Mouse (Mus musculus): Measurements from ENCODE around the gene Spsb2.
"Not testable (repeated sequence)": the region's sequence is repeated elsewhere in the genome, so short reads cannot be mapped to it uniquely, and the experiment has no call there.

Gene Spsb2

GRCm38 (mm10) chr6:124803061-124803460 is 5.4 kb upstream of the Spsb2 start:
- DNase-seq (ENCODE audit: low read depth, low spot score), result no peak

- not testable (repeated sequence) for DNase-seq (ENCODE audit: low read depth, low spot score)
Observed at GRCm38 (mm10) chr6:124803691-124804090, 4.8 kb upstream of the Spsb2 start.

DNA sequence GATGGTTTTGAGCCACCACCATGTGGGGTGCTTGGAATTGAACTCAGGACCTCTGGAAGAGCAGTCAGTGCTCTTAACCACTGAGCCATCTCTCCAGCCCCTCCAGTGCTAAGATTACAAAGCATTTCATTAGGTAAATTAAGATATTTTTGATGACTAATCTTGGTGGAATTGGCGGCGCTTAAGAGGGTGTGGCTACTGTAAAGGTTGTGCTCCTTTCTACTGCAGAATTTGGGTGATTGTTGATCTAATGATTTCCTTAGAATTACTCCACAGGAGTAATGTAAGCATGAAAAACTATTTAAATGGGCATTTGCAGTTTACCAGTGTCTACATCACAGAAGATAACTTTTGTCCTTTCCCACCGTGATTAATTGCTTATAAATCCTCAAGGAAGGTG is 4.1 kb upstream of the Spsb2 start:
- no peak for DNase-seq (ENCODE audit: low read depth, low spot score)

DNA sequence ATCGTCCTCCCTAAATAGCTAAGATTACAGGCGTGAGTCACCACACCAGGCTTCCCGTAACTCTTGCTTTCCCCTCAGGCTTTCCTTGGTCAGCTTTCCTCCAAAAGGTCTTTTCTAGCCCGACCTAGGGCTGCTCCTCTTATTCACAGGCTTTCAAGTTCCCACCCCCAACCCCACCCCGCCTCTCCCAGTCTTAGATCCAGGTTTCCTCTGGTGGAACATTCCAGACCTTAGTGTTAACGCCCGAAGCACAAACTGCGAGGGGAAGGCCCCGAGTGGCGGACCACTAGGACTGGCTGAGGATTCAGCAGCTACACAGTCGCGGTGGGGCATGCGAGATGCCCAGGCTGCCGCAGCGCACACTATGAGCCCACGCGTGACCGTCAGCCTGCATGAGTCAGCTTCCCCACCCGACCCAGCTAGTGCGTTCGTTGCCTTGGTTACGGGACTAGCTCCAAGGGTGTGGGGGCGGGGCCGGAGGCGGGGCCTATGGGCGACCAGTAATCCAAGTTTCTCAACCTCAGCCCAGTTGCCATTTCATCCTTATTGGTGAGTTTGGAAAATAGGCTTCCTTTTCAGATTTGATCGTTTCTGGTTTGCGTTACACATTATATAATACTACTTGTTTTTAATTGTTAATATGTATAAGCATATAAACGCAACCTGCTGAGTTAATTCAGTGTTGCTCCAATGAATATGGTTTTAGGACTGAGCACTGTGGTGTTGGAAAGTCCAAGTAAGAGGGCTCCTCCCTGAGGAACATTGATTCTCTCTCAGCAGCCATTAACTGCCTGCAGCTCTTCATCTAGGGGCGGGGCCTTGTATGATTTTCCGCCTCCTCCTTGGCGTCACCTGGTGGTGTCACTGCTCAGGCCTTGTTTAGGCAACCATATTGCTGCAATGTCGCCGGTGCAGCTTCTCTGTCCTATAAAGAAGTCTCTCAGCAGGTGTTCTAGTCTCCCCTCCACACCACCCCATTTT is 2.8 kb upstream of the Spsb2 start:
- peak; percentile 75 for DNase-seq (ENCODE audit: low read depth, low spot score)

GRCm38 (mm10) chr6:124806446-124807140 is 1.9 kb upstream of the Spsb2 start:
- DNase-seq (ENCODE audit: low read depth, low spot score), result no peak

GRCm38 (mm10) chr6:124807366-124807765 is 1.1 kb upstream of the Spsb2 start:
- no peak for DNase-seq (ENCODE audit: low read depth, low spot score)

GRCm38 (mm10) chr6:124807986-124808357 is 489 bp upstream of the Spsb2 start:
- no peak for DNase-seq (ENCODE audit: low read depth, low spot score)

GRCm38 (mm10) chr6:124809052-124809774 is 752 bp downstream of the Spsb2 start:
- DNase-seq (ENCODE audit: low read depth, low spot score), result peak; percentile 71

DNA sequence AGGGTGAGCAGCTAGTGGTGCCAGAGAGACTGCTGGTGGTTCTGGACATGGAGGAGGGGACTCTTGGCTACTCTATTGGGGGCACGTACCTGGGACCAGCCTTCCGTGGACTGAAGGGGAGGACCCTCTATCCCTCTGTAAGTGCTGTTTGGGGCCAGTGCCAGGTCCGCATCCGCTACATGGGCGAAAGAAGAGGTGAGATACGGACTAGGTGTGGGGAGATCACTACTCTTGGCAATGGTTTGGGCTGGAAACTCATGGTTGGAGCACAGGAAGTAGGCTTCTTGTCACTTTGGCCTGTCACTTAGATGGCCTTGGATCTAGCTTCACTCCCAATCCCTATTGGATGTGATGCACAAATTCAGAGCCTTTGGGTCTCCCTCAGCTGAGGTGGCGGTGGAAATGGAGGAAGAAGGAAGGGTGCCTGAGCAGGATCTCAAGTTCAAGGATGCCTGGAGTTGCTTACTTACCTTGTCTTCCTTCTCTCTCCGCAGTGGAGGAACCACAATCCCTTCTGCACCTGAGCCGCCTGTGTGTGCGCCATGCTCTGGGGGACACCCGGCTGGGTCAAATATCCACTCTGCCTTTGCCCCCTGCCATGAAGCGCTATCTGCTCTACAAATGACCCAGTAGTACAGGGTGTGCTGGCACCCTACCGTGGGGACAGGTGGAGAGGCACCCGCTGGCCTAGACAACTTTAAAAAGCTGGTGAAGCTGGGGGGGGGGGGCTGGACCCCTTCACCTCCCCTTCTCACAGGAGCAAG is 1.5 kb downstream of the Spsb2 start:
- no peak for DNase-seq (ENCODE audit: low read depth, low spot score)

- not testable (repeated sequence) for DNase-seq (ENCODE audit: low read depth, low spot score)
Observed at GRCm38 (mm10) chr6:124810566-124811402, 2.3 kb downstream of the Spsb2 start.

- no peak for DNase-seq (ENCODE audit: low read depth, low spot score)
Observed at GRCm38 (mm10) chr6:124811403-124811665, 2.9 kb downstream of the Spsb2 start.

DNA sequence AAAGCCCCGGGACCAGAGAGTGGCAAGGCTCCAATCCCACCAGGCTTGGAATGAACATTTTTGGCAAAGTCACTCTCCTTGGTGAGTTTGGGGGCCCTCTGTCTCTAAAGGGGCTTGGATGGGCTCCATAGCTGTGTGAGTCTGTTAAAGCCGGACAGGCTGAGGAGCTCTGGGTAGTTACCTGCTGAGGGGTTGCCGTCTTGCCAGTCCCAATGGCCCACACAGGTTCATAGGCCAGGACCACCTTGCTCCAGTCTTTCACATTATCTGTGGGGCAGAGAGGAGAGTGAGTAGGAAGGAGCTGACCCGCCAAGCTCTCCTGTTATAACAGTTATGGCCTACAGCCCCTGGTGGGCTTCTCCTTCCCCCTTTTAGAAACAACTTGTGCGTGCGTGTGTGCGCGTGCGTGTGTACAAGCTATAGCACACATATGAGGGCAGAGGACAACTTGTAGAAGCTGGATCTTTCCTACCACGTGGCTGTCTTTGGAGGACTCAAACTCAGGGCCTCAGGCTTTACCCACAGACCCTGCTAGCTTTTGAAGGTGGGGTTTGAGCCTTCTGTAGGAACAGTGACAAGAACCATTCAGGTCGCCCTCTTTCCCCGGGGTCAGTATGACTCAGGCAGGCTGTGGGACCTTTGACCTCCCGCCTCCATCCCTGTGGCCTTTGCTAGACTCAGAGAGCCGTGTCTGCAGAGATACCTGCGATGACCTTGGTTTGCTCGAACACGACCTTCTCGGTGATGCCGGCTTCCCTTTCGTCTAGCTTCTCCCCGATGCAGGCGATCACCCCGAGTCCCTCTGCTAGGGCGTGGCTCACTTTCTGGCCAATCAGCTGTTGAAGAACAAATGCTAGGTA is 3.5 kb downstream of the Spsb2 start:
- no peak for DNase-seq (ENCODE audit: low read depth, low spot score)

DNA sequence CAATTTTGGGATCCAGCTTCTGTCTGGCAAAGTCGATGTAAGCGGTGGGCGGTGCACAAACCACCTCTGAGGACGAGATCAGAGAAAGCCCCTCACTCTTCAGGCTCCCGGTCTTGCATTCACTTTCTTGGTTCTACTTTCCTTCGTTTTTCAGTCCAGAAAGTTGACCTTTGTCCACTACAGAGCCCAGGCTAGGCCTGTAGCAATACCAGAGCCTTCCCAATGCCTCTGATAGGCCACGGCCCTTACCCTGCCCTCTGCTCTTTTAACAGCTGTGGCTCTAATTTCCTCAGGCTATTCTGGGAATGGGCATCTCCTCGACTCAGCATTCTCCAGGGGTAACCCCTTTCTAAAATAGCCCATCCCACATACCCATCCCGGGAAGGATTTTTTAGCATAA is 4.4 kb downstream of the Spsb2 start:
- DNase-seq (ENCODE audit: low read depth, low spot score), result no peak

GRCm38 (mm10) chr6:124813496-124813895 is 5.0 kb downstream of the Spsb2 start:
- peak; percentile 44 for DNase-seq (ENCODE audit: low read depth, low spot score)

GRCm38 (mm10) chr6:124813933-124814332 is 5.5 kb downstream of the Spsb2 start, which contains the start of gene Tpi1:
Gene Tpi1, minus strand, starts transcription at chr6:124814296.
- DNase-seq (ENCODE audit: low read depth, low spot score), result peak; percentile 84

GRCm38 (mm10) chr6:124814448-124814847 is 6.0 kb downstream of the Spsb2 start:
- DNase-seq (ENCODE audit: low read depth, low spot score), result no peak

- no peak for DNase-seq (ENCODE audit: low read depth, low spot score)
Observed at GRCm38 (mm10) chr6:124814858-124815774, 6.7 kb downstream of the Spsb2 start.

DNA sequence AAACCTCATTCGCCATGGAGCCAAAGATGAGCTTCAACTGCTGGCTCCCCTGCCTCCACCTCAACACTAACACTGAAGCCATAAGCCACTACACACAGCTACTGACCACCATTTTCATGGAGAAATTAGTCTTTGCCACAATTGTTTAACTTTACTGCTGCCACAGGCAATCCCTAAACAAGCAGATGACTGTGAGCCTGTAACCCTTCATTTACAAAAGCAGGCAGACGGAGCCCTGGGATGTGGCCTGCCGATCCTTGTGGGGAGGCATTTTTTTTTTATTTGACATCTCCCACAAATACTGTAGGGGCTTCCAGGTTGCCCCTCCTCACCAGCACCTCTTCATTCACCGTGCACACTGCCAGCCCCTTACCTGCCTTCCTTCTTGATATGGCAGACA is 8.2 kb downstream of the Spsb2 start:
- DNase-seq (ENCODE audit: low read depth, low spot score), result no peak

DNA sequence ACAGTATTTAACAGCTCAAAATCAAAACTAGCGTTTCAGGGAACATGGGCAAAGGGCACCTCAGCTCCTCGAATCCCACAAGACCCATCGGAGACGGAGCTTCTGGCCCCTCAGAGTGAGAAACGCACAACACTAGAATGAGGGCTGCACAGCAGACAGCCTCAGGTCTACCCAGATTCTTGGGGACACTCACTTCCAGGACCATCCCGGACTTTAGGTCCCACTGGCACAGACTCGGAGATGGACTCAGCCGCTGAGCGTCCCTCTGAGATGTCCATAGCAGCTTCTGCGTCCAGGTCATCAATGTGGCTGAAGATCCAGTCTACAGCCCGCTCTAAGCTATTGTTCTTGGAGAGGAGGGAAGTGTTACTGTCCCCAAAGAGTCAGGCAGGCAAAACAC is 8.7 kb downstream of the Spsb2 start:
- DNase-seq (ENCODE audit: low read depth, low spot score), result no peak
